Mouse (Mus musculus): ENCODE data around the gene Cyb5d1. TPM values are rescaled to one million over a fixed set of nuclear protein-coding genes. Genes with fewer than 3 reads are reported as not detected.

The Cyb5d1 gene
- total RNA-seq, 4 experiments from 2014 or later, result 53.9 to 65.7 (median 60.5) TPM

GRCm38 (mm10) chr11:69357690-69358089 is 37.7 kb downstream of the Cyb5d1 start:
- no peak for DNase-seq

GRCm38 (mm10) chr11:69356544-69356943 is 38.9 kb downstream of the Cyb5d1 start:
- DNase-seq, result no peak

GRCm38 (mm10) chr11:69346441-69346840 is 49.0 kb downstream of the Cyb5d1 start:
- DNase-seq, result no peak

Other genes starting within 250 kb of the Cyb5d1 start
- not detected for gene Alox12b, start 238.6 kb downstream of the Cyb5d1 start, total RNA-seq (2022)
- not detected for gene Alox8, start 197.8 kb downstream of the Cyb5d1 start, total RNA-seq (2022)
- not detected for gene Gucy2e, start 158.6 kb downstream of the Cyb5d1 start, total RNA-seq (2022)
- 10 to 100 TPM in 2 of 4 experiments, 1 to 10 TPM in 2; 6.4 to 14.8 (median 10.0) TPM for gene Cntrob, start 71.9 kb downstream of the Cyb5d1 start, total RNA-seq (2022)
- 10 to 100 TPM; 63.4 to 70.8 (median 67.0) TPM for gene Trappc1, start 71.7 kb downstream of the Cyb5d1 start, total RNA-seq (2022)
- gene Kcnab3, start 69.4 kb downstream of the Cyb5d1 start, total RNA-seq (2022), result 10 to 100 TPM in 3 of 4 experiments, 1 to 10 TPM in 1; 7.3 to 22.1 (median 16.2) TPM
- gene Rnf227, start 55.2 kb downstream of the Cyb5d1 start, total RNA-seq (2022), result 10 to 100 TPM in 1 of 4 experiments, 1 to 10 TPM in 3; 5.0 to 10.2 (median 6.7) TPM
- 100 to 1,000 TPM in 2 of 4 experiments, 10 to 100 TPM in 2; 89.8 to 169 (median 115) TPM for gene Chd3, start 26.2 kb downstream of the Cyb5d1 start, total RNA-seq (2022)
- gene Naa38, start 144 bp downstream of the Cyb5d1 start, total RNA-seq (2022), result 100 to 1,000 TPM; 138 to 160 (median 154) TPM
- 10 to 100 TPM in 2 of 4 experiments, 1 to 10 TPM in 2; 6.3 to 16.0 (median 10.4) TPM for gene Tmem88, start 2.6 kb upstream of the Cyb5d1 start, total RNA-seq (2022)
- gene Kdm6b, start 18.0 kb upstream of the Cyb5d1 start, total RNA-seq (2022), result 10 to 100 TPM; 20.4 to 44.2 (median 35.1) TPM
- 1 to 10 TPM in 1 of 4 experiments, under 1 TPM in 3; 0.14 to 1.0 (median 0.70) TPM for gene Dnah2, start 153.5 kb upstream of the Cyb5d1 start, total RNA-seq (2022)
- under 1 TPM; 0.77 to 0.86 (median 0.81) TPM for gene Efnb3, start 164.6 kb upstream of the Cyb5d1 start, total RNA-seq (2022)
- gene Wrap53, start 184.6 kb upstream of the Cyb5d1 start, total RNA-seq (2022), result 10 to 100 TPM in 3 of 4 experiments, 1 to 10 TPM in 1; 9.1 to 11.9 (median 11.0) TPM
- gene Trp53, start 184.7 kb upstream of the Cyb5d1 start, total RNA-seq (2022), result 10 to 100 TPM; 57.6 to 71.1 (median 64.0) TPM
- 10 to 100 TPM; 22.5 to 47.8 (median 38.2) TPM for gene Atp1b2, start 210.3 kb upstream of the Cyb5d1 start, total RNA-seq (2022)
- not detected for gene Shbg, start 222.3 kb upstream of the Cyb5d1 start, total RNA-seq (2022)
- gene Sat2, start 226.4 kb upstream of the Cyb5d1 start, total RNA-seq (2022), result 10 to 100 TPM in 2 of 4 experiments, 1 to 10 TPM in 2; 7.3 to 17.8 (median 12.8) TPM
- 100 to 1,000 TPM in 1 of 4 experiments, 10 to 100 TPM in 3; 75.8 to 112 (median 91.2) TPM for gene Fxr2, start 237.4 kb upstream of the Cyb5d1 start, total RNA-seq (2022)

Measured in adrenal gland, adult 8-10 months (tissue).